Mouse (Mus musculus) hindbrain, embryonic 10.5 days (tissue): ENCODE data around the gene Man2b1. TPM values are rescaled to one million over a fixed set of nuclear protein-coding genes. Genes with fewer than 3 reads are reported as not detected.
"Not testable (repeated sequence)": the region's sequence is repeated elsewhere in the genome, so short reads cannot be mapped to it uniquely, and the experiment has no call there.

Experiments
- DNase-seq: peaks from one replicate; pipeline ENCODE4 v3.0.0-alpha.2; 2017; ENCODE audit warnings: low spot score
- H3K27ac ChIP-seq: fragments of 300-500 bp; sonication (generic); 2 replicates; pipeline ENCODE4 v1.5.1; 2016; ENCODE audit warnings: mild to moderate bottlenecking, moderate library complexity
- H3K27me3 ChIP-seq: fragments of 300-500 bp; sonication (generic); 2 replicates; pipeline ENCODE4 v1.6.1; 2016; ENCODE audit warnings: mild to moderate bottlenecking; ENCODE audit not compliant: poor library complexity, insufficient read depth, severe bottlenecking
- H3K36me3 ChIP-seq: fragments of 300-500 bp; sonication (generic); 2 replicates; pipeline ENCODE4 v1.6.1; 2016; ENCODE audit warnings: mild to moderate bottlenecking, moderate library complexity
- H3K4me1 ChIP-seq: fragments of 300-500 bp; sonication (generic); replicated peaks from 2 replicates; pipeline ENCODE4 v1.6.1; 2016; ENCODE audit warnings: mild to moderate bottlenecking
- H3K4me3 ChIP-seq: fragments of 300-500 bp; sonication (generic); 2 replicates; pipeline ENCODE4 v1.5.1; 2016; ENCODE audit warnings: mild to moderate bottlenecking, moderate library complexity
- H3K9me3 ChIP-seq: fragments of 300-500 bp; sonication (generic); 2 replicates; pipeline ENCODE4 v1.6.1; 2016; ENCODE audit warnings: mild to moderate bottlenecking, moderate library complexity
- WGBS: fragments of 180-500 bp; shearing (Covaris S2); methylation state at CpG from one replicate; pipeline ENCODE4 v1.1.7; 2016; 5-methylcytosine and 5-hydroxymethylcytosine counted together
- polyA plus RNA-seq: library from polyadenylated mRNA; unstranded; fragments of >200 nt; fragmentation: Nextera tagmentation; extraction: Ambion mirVana; gene quantifications from 2 replicates; pipeline ENCODE4 v1.2.1, GENCODE M21; 2016

The Man2b1 gene
- polyA plus RNA-seq, 1 experiment from 2014 or later, result 19.8 TPM

DNA sequence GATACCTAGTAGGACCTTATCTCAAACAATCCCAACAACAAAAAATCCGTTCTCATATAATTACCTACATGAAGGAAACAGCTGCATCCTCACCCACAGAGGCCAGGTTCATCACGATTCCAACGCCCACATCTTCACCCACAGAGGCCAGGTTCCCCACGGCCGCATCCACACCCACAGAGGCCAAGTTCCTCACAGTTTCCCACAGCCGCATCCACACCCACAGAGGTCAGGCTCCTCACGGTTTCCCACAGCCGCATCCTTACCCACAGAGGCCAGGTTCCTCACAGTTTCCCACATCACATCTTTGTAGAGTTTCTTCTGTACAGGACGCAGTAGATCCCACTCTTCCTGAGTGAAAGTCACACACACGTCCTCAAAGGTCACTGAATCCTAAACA, 30.2 kb downstream of the Man2b1 start:
- Histone ChIP-seq H3K4me1 (no peaks in the 10 kb centered on the region), H3K27me3 (no peaks in the 10 kb centered on the region), H3K36me3 (peaks cover 25% of the 10 kb centered on the region), H3K9me3 (peaks cover 5% of the 10 kb centered on the region; the same call in 1 of the 2 replicates), H3K4me3 (no peak overlapping the region), H3K27ac (no peak overlapping the region)
- WGBS, result 97% methylated on average over 10 of the region's 10 CpGs
- no peak for DNase-seq

DNA sequence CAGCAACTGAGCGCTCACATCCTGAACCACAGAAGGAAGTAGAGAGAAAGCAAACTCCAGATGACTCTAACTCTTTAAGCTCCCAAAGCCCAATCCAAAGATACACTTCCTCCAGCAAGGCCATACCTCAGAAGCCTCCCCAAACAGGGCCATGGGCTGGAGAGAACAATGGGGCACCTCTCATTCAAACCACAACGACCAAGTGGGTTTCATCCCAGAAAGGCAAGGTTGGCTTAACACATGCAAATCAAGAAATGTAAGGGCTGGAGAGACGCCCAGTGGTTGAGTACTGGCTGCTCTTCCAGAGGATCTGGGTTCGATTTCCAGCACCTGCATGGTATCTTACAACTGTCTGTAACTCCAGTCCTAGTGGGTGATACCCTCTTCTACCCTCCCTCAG, 32.4 kb downstream of the Man2b1 start:
- DNase-seq, result no peak
- WGBS, result 74% methylated on average over 4 of the region's 4 CpGs
- Histone ChIP-seq H3K4me3 (no peak overlapping the region), H3K4me1 (peaks cover 7% of the 10 kb centered on the region), H3K9me3 (no peaks in the 10 kb centered on the region; the same call in 1 of the 2 replicates), H3K27ac (no peak overlapping the region), H3K36me3 (peaks cover 11% of the 10 kb centered on the region), H3K27me3 (no peaks in the 10 kb centered on the region)

DNA sequence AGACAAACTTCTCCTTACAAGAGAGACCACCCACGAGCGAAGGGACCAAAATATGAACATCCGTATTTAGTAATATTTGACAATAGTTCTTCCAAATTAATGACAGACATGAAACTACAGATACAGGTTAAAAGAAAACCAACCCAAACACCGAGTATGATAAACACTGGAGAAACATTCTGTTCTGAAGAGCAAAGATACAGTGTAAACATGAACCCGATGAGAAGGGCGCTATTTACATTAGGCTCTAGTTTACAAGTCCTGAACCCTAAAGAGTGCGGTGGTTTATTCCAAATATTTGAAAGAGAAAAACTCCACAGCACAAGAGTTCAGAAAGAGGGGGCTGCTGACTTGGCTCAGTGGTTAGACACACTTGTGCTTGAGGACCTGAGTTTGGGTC, 33.9 kb downstream of the Man2b1 start:
- Histone ChIP-seq H3K4me1 (peaks cover 7% of the 10 kb centered on the region), H3K27me3 (no peaks in the 10 kb centered on the region), H3K27ac (no peak overlapping the region), H3K4me3 (no peak overlapping the region), H3K9me3 (no peaks in the 10 kb centered on the region), H3K36me3 (peaks cover under 1% of the 10 kb centered on the region; the same call in 1 of the 2 replicates)
- WGBS, result 92% methylated on average over 7 of the region's 7 CpGs
- DNase-seq, result no peak

DNA sequence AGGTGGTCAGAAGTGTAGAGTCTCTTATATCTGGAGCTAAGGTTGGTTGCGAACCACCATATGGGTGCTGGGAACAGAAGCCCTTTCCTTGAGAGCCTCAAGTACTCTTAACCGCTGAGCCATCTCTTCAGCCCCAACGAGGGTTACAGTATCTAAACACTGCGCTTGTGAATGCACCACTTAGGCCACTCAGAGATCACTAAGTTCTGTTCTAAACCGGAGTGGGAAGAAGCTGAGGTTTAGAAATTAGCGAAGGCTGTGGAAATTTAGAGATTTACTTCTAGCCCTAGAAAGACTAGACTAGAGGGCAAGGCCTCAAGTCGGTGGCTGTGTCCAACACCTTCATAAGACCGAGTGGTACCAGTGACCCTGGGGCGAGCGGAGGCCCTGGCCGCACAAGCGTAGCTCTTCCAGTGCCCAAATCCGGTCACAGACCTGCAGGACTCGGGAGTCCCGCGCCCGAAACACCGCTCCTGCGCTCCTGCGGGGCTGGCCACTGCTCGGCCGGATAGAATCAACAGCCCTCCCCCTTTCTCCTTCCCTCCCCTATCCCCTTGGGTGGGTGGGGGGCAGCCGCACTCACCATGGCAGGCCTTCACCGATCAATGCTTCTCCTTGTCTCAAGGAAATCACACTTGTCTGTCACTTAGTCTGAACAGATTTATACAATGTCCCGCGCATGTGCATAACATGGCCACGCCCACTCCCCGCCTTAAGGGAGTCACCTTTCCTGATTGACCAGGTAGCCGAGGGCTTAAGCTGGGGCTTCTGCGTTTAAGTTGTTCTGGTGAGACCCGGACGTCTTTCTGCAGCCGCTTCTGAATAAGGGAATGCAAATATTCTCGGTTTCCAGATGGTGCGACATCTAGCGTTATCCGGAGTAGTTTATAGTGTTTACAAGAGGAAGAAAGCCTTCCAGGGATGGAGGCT, 36.2 kb downstream of the Man2b1 start:
- no peaks in the 10 kb centered on the region for H3K36me3 ChIP-seq
- H3K4me3 ChIP-seq, result peak overlapping the region; percentile 64
- peak; percentile 83 for DNase-seq
- 9% methylated on average over 37 of the region's 37 CpGs for WGBS
- no peaks in the 10 kb centered on the region for H3K27me3 ChIP-seq
- H3K27ac ChIP-seq, result peak overlapping the region; percentile 86
- H3K9me3 ChIP-seq, result no peaks in the 10 kb centered on the region
- peaks cover 7% of the 10 kb centered on the region for H3K4me1 ChIP-seq

DNA sequence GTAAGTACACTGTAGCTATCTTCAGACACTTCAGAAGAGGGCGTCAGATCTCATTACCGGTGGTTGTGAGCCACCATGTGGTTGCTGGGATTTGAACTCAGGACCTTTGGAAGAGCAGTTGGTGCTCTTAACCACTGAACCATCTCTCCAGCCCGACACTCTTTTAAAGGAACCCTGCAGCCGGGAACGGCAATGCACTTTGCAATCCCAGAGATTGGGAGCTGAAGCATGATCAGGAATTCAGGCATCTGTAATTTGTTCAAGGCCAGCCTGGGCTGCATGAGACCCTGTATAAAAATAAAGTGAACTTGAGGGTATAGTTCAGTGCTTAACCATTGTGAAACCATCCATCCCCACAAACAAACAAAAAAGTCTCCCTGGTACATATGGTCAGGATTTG, 37.2 kb downstream of the Man2b1 start:
- not testable (repeated sequence) for H3K9me3 ChIP-seq, H3K36me3 ChIP-seq, DNase-seq, H3K27ac ChIP-seq, H3K4me1 ChIP-seq, H3K27me3 ChIP-seq, H3K4me3 ChIP-seq
- WGBS, result 81% methylated on average over 5 of the region's 5 CpGs

DNA sequence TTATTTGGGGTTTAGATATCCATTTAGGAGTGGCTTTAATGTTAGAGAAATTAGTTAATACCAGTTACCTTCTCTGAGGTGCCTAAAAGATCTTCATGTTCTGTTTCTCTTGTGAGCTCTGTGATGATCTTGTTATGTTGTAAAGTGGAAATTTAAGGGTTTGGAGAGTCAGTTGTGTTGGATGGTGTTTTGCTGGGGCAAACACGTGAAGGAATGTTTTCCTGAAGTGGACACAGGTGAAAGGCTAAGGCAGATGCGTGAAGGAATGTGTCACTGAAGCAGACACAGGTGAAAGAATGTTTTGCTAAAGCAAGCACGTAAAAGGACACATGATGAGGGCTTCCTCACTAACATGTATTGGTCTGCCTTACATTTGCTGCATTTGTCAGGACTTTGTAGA, 39.9 kb downstream of the Man2b1 start, which contains the start of gene Zfp791:
Zfp791 (minus strand) TSS at position 101 of the 400 bp plus-strand sequence.
- no peaks in the 10 kb centered on the region for H3K36me3 ChIP-seq
- H3K4me1 ChIP-seq, result peaks cover 7% of the 10 kb centered on the region
- no peak within 1 kb of the TSS for H3K4me3 ChIP-seq
- no peaks in the 10 kb centered on the region for H3K9me3 ChIP-seq
- DNase-seq, result no peak
- no peak within 1 kb of the TSS for H3K27ac ChIP-seq
- WGBS, result 86% methylated on average over 3 of the region's 3 CpGs
- no peaks in the 10 kb centered on the region for H3K27me3 ChIP-seq

DNA sequence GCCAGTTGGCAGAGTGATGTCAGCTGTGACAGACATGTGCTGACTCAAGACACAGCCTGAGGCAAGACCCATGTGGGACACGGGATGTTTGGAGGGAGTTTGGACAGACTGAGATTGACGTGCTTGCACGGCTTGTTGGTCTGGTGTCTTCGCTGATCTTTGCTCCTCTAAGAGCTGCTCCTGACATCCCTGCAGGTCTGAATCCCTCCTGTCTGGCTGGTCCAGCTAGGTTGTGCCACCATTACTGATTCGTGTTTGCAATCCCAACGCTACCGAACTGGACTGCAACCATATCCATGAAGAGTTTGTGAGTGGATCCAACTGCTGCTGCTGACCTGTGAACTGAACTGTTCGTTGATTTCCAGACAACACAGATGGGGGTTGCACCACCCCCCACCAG, 40.6 kb downstream of the Man2b1 start:
- H3K27ac ChIP-seq, result no peak overlapping the region
- no peak for DNase-seq
- H3K4me3 ChIP-seq, result no peak overlapping the region
- H3K4me1 ChIP-seq, result peaks cover 7% of the 10 kb centered on the region
- H3K9me3 ChIP-seq, result no peaks in the 10 kb centered on the region
- H3K36me3 ChIP-seq, result no peaks in the 10 kb centered on the region
- H3K27me3 ChIP-seq, result no peaks in the 10 kb centered on the region
- 92% methylated on average over 8 of the region's 8 CpGs for WGBS

DNA sequence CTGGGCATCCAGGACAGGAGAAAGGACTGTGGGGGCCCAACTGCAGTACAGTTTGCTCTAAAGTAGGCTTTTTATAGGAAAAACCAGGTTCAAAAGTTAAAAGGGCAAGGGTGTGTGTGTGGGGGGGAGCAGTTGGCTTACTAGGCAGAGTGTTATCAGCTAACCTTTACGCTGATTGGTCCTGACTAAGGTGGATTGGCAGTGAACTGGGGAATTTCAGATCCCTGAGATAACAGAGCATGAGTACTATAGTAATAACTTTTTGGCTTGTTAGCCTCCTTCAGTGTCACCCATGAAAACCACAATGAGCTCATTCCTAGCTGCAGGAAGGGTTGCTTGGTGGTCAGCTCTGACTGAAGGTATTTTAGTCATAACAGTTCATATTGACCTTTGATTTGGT, 49.3 kb downstream of the Man2b1 start:
- H3K27me3 ChIP-seq, result peaks cover 12% of the 10 kb centered on the region
- H3K36me3 ChIP-seq, result no peaks in the 10 kb centered on the region
- no peak overlapping the region for H3K4me3 ChIP-seq
- peaks cover 4% of the 10 kb centered on the region; the same call in 1 of the 2 replicates for H3K9me3 ChIP-seq
- H3K4me1 ChIP-seq, result no peaks in the 10 kb centered on the region
- WGBS, result 96% methylated on average over 1 of the region's 1 CpGs
- no peak for DNase-seq
- no peak overlapping the region for H3K27ac ChIP-seq

DNA sequence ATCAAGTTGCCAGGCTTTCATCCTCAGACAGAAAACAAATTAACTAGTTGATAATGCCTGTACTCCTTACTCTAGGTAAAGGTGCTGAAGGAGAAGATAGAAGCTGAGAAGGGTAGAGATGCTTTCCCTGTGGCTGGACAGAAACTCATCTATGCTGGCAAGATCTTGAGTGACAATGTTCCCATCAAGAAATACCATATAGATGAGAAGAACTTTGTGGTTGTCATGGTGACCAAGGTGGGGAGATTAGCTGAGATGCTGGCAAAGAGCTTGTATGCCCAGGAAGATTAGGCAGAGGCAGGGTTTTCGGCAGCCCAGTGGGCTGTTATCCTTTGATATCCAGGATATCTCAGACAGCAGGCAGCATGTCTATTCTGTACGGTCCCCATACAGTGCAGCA, 52.6 kb downstream of the Man2b1 start:
- H3K9me3 ChIP-seq, H3K4me1 ChIP-seq, H3K36me3 ChIP-seq, DNase-seq, H3K27ac ChIP-seq, H3K4me3 ChIP-seq: not testable (repeated sequence)
- 95% methylated on average over 2 of the region's 2 CpGs for WGBS
- peaks cover 12% of the 10 kb centered on the region for H3K27me3 ChIP-seq

DNA sequence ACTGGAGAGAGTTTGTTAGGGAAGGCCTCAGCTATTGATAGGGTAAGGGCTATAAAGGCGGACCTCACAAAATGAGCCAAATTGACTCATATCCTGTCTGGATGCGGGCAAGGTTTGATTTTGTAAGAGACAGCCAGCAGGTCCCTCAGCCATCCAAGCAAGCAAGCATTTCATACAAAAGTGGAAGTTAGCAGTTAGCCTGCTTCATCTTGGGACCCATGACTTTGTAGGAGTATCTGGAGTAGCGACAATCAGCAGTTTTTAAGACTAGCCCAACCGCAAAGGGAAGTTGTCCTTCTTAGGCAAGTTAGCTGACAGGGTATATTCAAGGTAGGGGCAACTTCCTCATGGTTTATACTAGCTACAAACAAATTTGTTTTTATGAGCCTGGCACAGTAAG, 59.4 kb downstream of the Man2b1 start:
- no peaks in the 10 kb centered on the region for H3K4me1 ChIP-seq
- no peaks in the 10 kb centered on the region for H3K36me3 ChIP-seq
- H3K27ac ChIP-seq, result no peak overlapping the region
- no peaks in the 10 kb centered on the region for H3K27me3 ChIP-seq
- 95% methylated on average over 4 of the region's 4 CpGs for WGBS
- DNase-seq, result no peak
- H3K4me3 ChIP-seq, result no peak overlapping the region
- H3K9me3 ChIP-seq, result peaks cover 15% of the 10 kb centered on the region; the same call in 1 of the 2 replicates

Other genes starting within 250 kb of the Man2b1 start
- gene Rad23a, start 242.6 kb upstream of the Man2b1 start, polyA plus RNA-seq, result 115 TPM in 2 replicates
- 783 and 812 TPM in 2 replicates for gene Calr, start 236.3 kb upstream of the Man2b1 start, polyA plus RNA-seq
- 129 and 134 TPM in 2 replicates for gene Farsa, start 226.3 kb upstream of the Man2b1 start, polyA plus RNA-seq
- 61.5 and 67.1 TPM in 2 replicates for gene Syce2, start 211.2 kb upstream of the Man2b1 start, polyA plus RNA-seq
- gene Gcdh, start 189.3 kb upstream of the Man2b1 start, polyA plus RNA-seq, result 35.5 and 43.4 TPM in 2 replicates
- 18.2 and 21.5 TPM in 2 replicates for gene Klf1, start 181.3 kb upstream of the Man2b1 start, polyA plus RNA-seq
- 5.8 and 6.6 TPM in 2 replicates for gene Dnase2a, start 174.7 kb upstream of the Man2b1 start, polyA plus RNA-seq
- 5.0 and 12.7 TPM in 2 replicates for gene Mast1, start 145.9 kb upstream of the Man2b1 start, polyA plus RNA-seq
- 0.55 and 0.88 TPM in 2 replicates for gene Rtbdn, start 136.3 kb upstream of the Man2b1 start, polyA plus RNA-seq
- not detected in 2 replicates for gene Gm49661, start 113.8 kb upstream of the Man2b1 start, polyA plus RNA-seq
- 1,241 and 1,456 TPM in 2 replicates for gene Prdx2, start 113.7 kb upstream of the Man2b1 start, polyA plus RNA-seq
- 137 and 146 TPM in 2 replicates for gene Rnaseh2a, start 113.5 kb upstream of the Man2b1 start, polyA plus RNA-seq
- 6.5 and 8.7 TPM in 2 replicates for gene Junb, start 104.6 kb upstream of the Man2b1 start, polyA plus RNA-seq
- 14.5 and 16.8 TPM in 2 replicates for gene Hook2, start 92.7 kb upstream of the Man2b1 start, polyA plus RNA-seq
- not detected in 2 replicates for gene Best2, start 68.7 kb upstream of the Man2b1 start, polyA plus RNA-seq
- gene Asna1, start 58.0 kb upstream of the Man2b1 start, polyA plus RNA-seq, result 162 and 176 TPM in 2 replicates
- gene Trir, start 56.4 kb upstream of the Man2b1 start, polyA plus RNA-seq, result 149 and 164 TPM in 2 replicates
- gene Tnpo2, start 46.4 kb upstream of the Man2b1 start, polyA plus RNA-seq, result 27.4 and 28.4 TPM in 2 replicates
- gene Fbxw9, start 23.2 kb upstream of the Man2b1 start, polyA plus RNA-seq, result 28.0 and 33.4 TPM in 2 replicates
- gene Gm5741, start 15.3 kb upstream of the Man2b1 start, polyA plus RNA-seq, result 0.86 and 1.0 TPM in 2 replicates
- 73.7 and 75.2 TPM in 2 replicates for gene Dhps, start 11.5 kb upstream of the Man2b1 start, polyA plus RNA-seq
- 134 and 136 TPM in 2 replicates for gene Wdr83os, start 2.5 kb upstream of the Man2b1 start, polyA plus RNA-seq
- 63.4 TPM in 2 replicates for gene Wdr83, start 2.0 kb upstream of the Man2b1 start, polyA plus RNA-seq
- gene Zfp791, start 39.8 kb downstream of the Man2b1 start, polyA plus RNA-seq, result 0.81 and 1.7 TPM in 2 replicates
- gene Cks1brt, start 68.7 kb downstream of the Man2b1 start, polyA plus RNA-seq, result not detected in 2 replicates
- gene Olfr371, start 142.7 kb downstream of the Man2b1 start, polyA plus RNA-seq, result not detected in 2 replicates
- gene Orc6, start 216.4 kb downstream of the Man2b1 start, polyA plus RNA-seq, result 127 and 145 TPM in 2 replicates
- gene Vps35, start 216.5 kb downstream of the Man2b1 start, polyA plus RNA-seq, result 147 and 153 TPM in 2 replicates